Mouse (Mus musculus): ENCODE results near the gene Gpc1.

- no peak for TF ChIP-seq CTCF (IDR thresholded peaks at IDR 0.05; ENCODE audit: low read depth)
- no peak for TF ChIP-seq EP300 (IDR thresholded peaks at IDR 0.05; ENCODE audit: low read depth)
Observed at GRCm38 (mm10) chr1:92791070-92791831, 40.2 kb upstream of the Gpc1 start.
